Mouse (Mus musculus): ENCODE results near the gene Ptprk.

GRCm38 (mm10) chr10:28087749-28088148 is 13.1 kb downstream of the Ptprk start:
- no peak for TF ChIP-seq POLR2A (IDR thresholded peaks at IDR 0.05; ENCODE audit: control insufficient read depth, extremely low read depth, insufficient read depth, low read length, poor library complexity)
- no peak for TF ChIP-seq CTCF (IDR thresholded peaks at IDR 0.05; ENCODE audit: borderline replicate concordance, control insufficient read depth, extremely low read depth, insufficient read depth, low read length, poor library complexity)
